Mouse (Mus musculus): ENCODE measurements around the gene Ccl2. TPM values are rescaled to one million over a fixed set of nuclear protein-coding genes. Genes with fewer than 3 reads are reported as not detected.

Gene Ccl2
- 0.72 and 0.76 TPM in 2 replicates for polyA plus RNA-seq (2015; fragmentation: Nextera tagmentation; extraction: Ambion mirVana)

DNA sequence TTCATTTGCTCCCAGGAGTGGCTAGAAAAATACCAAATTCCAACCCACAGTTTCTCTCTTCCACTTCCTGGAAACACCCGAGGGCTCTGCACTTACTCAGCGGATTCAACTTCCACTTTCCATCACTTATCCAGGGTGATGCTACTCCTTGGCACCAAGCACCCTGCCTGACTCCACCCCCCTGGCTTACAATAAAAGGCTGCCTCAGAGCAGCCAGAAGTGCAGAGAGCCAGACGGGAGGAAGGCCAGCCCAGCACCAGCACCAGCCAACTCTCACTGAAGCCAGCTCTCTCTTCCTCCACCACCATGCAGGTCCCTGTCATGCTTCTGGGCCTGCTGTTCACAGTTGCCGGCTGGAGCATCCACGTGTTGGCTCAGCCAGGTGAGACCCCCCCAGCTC lies at the start of gene Ccl2:
Gene Ccl2 (plus strand): TSS at position 216 of the 400 bp plus-strand sequence.
- ATAC-seq = 0 out of 2 replicates have a peak, but pooled peaks have one; percentile 41
- Histone ChIP-seq H3K36me3 (ENCODE audit: poor library complexity, severe bottlenecking) (no peaks in the 10 kb centered on the region), H3K27ac (no peak within 1 kb of the TSS), H3K4me2 (no peak within 1 kb of the TSS), H3K4me3 (no peak within 1 kb of the TSS), H3K4me1 (peaks cover 7% of the 10 kb centered on the region; the same call in 1 of the 2 replicates), H3K27me3 (no peaks in the 10 kb centered on the region), H3K9me3 (replicated peaks) (no peaks in the 10 kb centered on the region), H3K9ac (no peak within 1 kb of the TSS)
- 35% methylated on average over 5 of the region's 5 CpGs for WGBS

DNA sequence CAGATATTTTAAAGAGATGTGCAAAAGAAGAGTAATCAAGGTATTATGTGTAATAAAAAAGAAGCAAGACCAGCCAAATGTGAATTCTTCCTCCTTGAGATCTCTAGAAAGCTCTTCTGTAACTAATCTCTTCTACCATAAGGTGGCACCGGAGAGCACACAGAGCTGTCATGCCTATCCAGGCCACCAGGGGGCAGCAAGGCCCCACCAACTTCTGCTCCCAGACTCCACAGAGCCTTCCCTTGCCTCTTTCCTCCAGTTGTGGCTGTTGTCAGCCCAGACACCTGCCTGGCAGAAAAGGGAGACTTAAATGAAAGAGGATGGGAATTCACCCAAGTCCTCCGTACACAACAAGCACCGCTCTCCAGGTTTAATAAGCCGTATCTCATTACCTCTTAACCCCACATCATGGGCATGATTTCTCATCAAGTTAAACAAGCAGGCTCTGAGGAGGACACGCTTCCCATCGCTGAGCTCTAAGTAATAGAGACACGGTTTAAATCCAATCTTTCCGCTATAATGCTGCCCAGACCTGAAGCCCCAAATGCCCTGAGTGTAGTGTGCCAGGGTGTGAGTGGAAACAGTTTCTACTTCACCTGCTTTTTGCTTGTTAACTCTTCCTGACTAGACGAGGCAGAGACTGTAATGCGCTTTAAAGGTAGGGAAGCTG lies 39.1 kb upstream of the Ccl2 start:
- WGBS = 69% methylated on average over 10 of the region's 10 CpGs

DNA sequence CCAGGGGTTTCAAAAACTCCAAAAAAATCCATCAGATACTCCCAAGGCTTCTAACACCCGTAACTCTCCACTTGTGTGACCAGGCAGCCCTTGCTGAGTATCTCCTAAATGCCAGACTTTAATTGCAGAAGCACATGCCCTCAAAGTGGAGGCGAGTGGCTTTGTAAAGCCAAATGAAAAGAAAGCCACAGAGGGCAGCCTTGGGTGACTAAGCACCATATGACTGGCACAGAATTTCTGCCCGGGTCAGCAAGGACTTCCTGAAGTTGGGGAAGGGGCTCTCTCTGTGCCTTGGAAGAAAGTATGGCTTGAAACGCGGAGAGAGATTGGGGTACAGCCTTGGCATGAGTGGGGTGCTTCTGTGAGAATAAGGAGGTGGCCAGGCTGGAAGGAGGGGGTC lies 38.3 kb upstream of the Ccl2 start:
- no peaks in the 10 kb centered on the region for H3K36me3 ChIP-seq (ENCODE audit: poor library complexity, severe bottlenecking)
- no peak overlapping the region for H3K9ac ChIP-seq
- 89% methylated on average over 5 of the region's 5 CpGs for WGBS
- no peaks in the 10 kb centered on the region for H3K27me3 ChIP-seq
- H3K27ac ChIP-seq = no peak overlapping the region
- no peak for ATAC-seq
- H3K4me3 ChIP-seq = no peak overlapping the region
- H3K9me3 ChIP-seq (replicated peaks) = no peaks in the 10 kb centered on the region
- H3K4me2 ChIP-seq = no peak overlapping the region
- no peaks in the 10 kb centered on the region for H3K4me1 ChIP-seq

More for the DNA sequence above, 39.1 kb upstream of the Ccl2 start:
- no peaks in the 10 kb centered on the region for H3K36me3 ChIP-seq (ENCODE audit: poor library complexity, severe bottlenecking)
- 0 out of 2 replicates have a peak, but pooled peaks have one; percentile 36 for ATAC-seq
- no peaks in the 10 kb centered on the region for H3K9me3 ChIP-seq (replicated peaks)
- no peak overlapping the region for H3K27ac ChIP-seq
- H3K27me3 ChIP-seq = no peaks in the 10 kb centered on the region
- no peaks in the 10 kb centered on the region for H3K4me1 ChIP-seq
- H3K4me3 ChIP-seq = no peak overlapping the region
- no peak overlapping the region for H3K9ac ChIP-seq
- H3K4me2 ChIP-seq = no peak overlapping the region

DNA sequence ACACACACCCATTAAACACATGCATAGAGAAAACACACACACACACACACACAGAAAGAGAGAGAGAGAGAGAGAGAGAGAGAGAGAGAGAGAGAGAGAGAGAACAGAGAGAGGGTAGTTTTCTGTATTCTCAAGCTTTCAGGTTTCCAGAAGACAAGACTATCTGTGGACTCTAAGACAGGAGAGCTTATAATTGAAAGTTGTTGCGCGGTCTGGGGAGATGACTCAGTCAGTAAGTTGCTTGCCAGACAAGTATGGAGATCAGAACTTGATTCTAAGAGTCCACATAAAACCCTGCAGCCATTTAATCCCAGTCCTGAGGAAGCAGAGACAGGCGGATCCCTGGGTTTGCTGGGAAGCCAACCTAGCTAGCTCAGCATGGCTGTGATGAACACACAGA lies 36.7 kb upstream of the Ccl2 start:
- Histone ChIP-seq H3K9me3 (replicated peaks) (no peaks in the 10 kb centered on the region), H3K4me1 (no peaks in the 10 kb centered on the region), H3K36me3 (ENCODE audit: poor library complexity, severe bottlenecking) (no peaks in the 10 kb centered on the region), H3K9ac (no peak overlapping the region), H3K27me3 (no peaks in the 10 kb centered on the region), H3K4me2 (no peak overlapping the region), H3K4me3 (no peak overlapping the region), H3K27ac (no peak overlapping the region)
- WGBS = 94% methylated on average over 3 of the region's 3 CpGs
- ATAC-seq = no peak

DNA sequence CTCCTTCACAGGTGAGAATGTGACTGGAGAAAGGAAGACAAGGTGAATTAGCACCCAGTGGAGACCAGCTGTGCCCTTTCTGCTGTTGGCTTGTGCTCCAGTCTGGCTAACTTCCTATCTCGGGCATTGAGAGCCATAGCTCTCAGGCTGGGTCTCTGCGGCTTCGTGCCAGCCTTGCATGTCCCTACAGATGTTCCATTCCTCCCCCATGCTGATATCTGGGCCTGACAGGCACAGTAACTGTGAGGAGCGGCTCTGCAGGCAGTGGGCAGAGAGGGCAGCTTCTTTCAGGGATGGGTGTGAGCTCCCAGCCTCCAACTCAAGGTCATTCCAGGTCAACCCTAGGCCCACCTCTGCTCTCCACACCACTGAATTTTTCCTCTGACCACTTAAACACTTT lies 35.9 kb upstream of the Ccl2 start:
- no peaks in the 10 kb centered on the region for H3K4me1 ChIP-seq
- H3K27me3 ChIP-seq = no peaks in the 10 kb centered on the region
- H3K9me3 ChIP-seq (replicated peaks) = no peaks in the 10 kb centered on the region
- no peak overlapping the region for H3K9ac ChIP-seq
- H3K27ac ChIP-seq = no peak overlapping the region
- no peak overlapping the region for H3K4me3 ChIP-seq
- 86% methylated on average over 4 of the region's 4 CpGs for WGBS
- H3K4me2 ChIP-seq = no peak overlapping the region
- no peaks in the 10 kb centered on the region for H3K36me3 ChIP-seq (ENCODE audit: poor library complexity, severe bottlenecking)
- no peak for ATAC-seq

DNA sequence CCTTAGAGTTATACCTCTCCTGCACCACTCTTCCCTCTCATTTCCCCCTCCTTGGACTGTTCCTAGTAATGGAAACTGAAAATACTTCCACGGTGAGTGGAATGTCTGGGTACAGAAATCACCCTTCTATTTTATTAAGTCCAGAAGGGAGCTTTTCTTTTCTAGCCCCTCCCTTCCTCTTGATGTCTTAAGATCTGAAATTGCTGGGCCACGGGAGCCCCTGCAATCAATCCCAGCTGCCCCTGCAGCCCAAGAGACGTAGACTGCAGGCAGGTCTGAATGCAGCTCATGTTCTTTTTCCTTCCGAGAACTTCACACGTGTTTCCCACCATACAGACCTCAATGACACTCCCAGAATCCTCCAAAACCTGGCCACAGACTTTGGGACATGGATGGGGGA lies 34.8 kb upstream of the Ccl2 start:
- 62% methylated on average over 5 of the region's 5 CpGs for WGBS
- Histone ChIP-seq H3K4me1 (no peaks in the 10 kb centered on the region), H3K27me3 (no peaks in the 10 kb centered on the region), H3K4me2 (no peak overlapping the region), H3K4me3 (no peak overlapping the region), H3K36me3 (ENCODE audit: poor library complexity, severe bottlenecking) (no peaks in the 10 kb centered on the region), H3K9ac (no peak overlapping the region), H3K27ac (no peak overlapping the region), H3K9me3 (replicated peaks) (no peaks in the 10 kb centered on the region)
- ATAC-seq = no peak

DNA sequence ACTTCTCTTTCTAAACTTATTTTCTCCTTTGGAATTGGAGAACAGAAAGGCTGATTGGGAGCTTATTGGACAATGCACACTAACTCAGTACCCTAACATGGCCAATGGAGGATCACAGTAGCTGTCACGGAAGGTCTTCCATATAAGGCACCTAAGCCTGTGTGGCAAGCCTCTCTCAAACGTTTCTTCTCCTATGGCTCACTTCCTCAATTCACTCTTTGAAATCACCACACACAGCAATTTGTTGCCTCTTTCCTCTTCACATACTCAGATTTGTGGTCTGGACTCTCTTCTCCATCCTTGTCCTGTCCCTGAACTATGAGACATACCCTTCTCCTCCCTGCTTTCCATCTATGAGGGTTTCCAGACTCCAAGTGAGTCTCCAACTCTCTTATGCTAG lies 30.6 kb upstream of the Ccl2 start:
- H3K27me3 ChIP-seq = no peaks in the 10 kb centered on the region
- no peak overlapping the region for H3K9ac ChIP-seq
- H3K4me3 ChIP-seq = no peak overlapping the region
- ATAC-seq = no peak
- no peaks in the 10 kb centered on the region for H3K9me3 ChIP-seq (replicated peaks)
- no peaks in the 10 kb centered on the region for H3K36me3 ChIP-seq (ENCODE audit: poor library complexity, severe bottlenecking)
- H3K27ac ChIP-seq = no peak overlapping the region
- H3K4me1 ChIP-seq = peaks cover 9% of the 10 kb centered on the region; the same call in 1 of the 2 replicates
- WGBS = 87% methylated on average over 2 of the region's 2 CpGs
- H3K4me2 ChIP-seq = no peak overlapping the region

DNA sequence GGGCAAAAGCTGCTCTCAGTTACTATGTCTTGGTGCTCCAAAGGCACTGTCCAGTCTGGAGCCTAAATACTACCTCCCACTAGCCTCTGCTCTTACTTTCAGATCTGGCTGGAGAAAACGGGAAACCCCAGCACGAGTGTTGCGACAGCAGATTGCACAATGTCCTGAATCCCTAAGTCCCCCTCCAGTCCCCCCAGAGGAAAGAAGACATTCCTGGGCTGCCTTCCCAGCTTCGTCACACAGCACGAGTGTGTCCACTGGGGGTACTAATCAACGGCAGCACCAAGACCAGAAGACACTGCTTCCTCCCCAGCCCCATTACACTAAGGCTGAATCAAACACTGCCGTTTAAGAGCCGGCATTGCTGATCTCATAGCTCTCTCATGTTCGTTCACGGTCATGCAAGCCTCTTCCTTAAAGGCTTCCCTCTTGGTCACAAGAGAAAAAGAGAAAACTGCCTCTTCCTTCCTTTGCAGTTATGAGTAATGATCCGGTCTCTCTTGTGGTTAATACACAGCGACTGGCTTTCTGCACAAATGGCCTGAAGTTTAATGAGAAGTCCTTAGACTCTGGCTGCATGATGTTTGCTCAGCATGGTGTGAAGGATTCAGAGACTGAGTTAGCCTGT lies 28.5 kb upstream of the Ccl2 start:
- Histone ChIP-seq H3K27me3 (no peaks in the 10 kb centered on the region), H3K9me3 (replicated peaks) (no peaks in the 10 kb centered on the region), H3K27ac (no peak overlapping the region), H3K4me3 (no peak overlapping the region), H3K9ac (no peak overlapping the region), H3K36me3 (ENCODE audit: poor library complexity, severe bottlenecking) (no peaks in the 10 kb centered on the region), H3K4me2 (no peak overlapping the region), H3K4me1 (peaks cover 9% of the 10 kb centered on the region; the same call in 1 of the 2 replicates)
- no peak for ATAC-seq
- WGBS = 60% methylated on average over 12 of the region's 12 CpGs

DNA sequence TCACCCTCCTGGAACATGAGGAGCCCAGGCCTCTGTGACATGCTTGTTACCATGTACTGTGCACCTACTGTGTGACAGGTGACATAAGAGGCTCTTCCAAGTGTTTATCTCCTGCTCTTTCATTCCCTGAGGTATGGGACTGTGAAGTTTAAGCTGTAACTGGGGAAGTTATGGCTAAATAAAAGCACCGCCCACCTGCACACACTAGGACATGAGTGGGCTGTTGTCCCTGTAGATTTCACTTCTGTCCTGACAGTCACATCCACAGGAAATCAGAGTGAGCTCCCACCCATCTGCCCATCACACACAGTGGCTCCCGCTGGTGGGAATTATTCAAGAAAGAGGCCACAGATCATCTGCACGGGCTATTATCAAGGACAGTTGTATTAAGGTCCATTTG lies 25.3 kb upstream of the Ccl2 start:
- no peak overlapping the region for H3K27ac ChIP-seq
- no peaks in the 10 kb centered on the region for H3K27me3 ChIP-seq
- ATAC-seq = no peak
- no peaks in the 10 kb centered on the region for H3K9me3 ChIP-seq (replicated peaks)
- no peak overlapping the region for H3K4me3 ChIP-seq
- 85% methylated on average over 3 of the region's 3 CpGs for WGBS
- no peak overlapping the region for H3K4me2 ChIP-seq
- H3K36me3 ChIP-seq (ENCODE audit: poor library complexity, severe bottlenecking) = no peaks in the 10 kb centered on the region
- peaks cover 9% of the 10 kb centered on the region; the same call in 1 of the 2 replicates for H3K4me1 ChIP-seq
- H3K9ac ChIP-seq = no peak overlapping the region

DNA sequence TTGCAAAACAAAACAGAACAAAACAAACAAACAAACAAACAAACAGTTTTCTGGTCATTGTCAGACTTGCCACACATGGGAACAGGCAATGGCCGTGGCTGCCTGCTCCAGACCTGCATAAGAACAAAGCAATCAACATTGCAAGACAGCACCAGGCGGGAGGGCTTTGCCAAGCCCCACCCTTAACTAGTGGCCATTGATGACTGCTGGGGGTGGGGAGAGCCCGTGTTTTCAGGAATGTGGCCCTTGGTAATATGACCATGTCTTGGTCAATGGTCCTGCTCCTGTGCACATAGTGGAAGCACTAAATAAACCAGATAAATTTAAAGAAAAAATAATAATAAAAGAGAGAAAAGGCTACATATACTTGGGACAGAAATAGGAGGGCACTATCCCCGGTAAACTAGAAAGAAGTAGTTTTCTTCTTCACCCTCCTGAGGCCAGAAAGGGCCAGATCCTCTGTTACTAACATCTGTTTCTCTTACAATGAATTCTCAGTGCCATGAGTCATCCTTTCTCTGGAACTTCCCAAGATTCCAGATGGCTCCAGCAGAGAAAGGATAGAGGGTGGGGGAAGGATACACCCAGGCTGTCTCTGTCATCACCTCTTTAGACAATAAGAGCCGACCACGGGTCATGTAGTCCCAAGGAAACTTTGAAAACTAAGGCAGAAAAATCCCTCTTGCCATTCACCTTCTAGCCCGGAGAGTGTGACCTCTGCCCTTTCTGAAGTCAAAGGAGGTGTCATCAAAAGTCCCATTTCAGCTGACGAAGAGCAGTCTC lies 23.8 kb upstream of the Ccl2 start:
- Histone ChIP-seq H3K9ac (no peak overlapping the region), H3K9me3 (replicated peaks) (no peaks in the 10 kb centered on the region), H3K4me3 (no peak overlapping the region), H3K27ac (no peak overlapping the region), H3K4me2 (no peak overlapping the region), H3K36me3 (ENCODE audit: poor library complexity, severe bottlenecking) (no peaks in the 10 kb centered on the region), H3K4me1 (peaks cover 8% of the 10 kb centered on the region; the same call in 1 of the 2 replicates), H3K27me3 (no peaks in the 10 kb centered on the region)
- 72% methylated on average over 8 of the region's 8 CpGs for WGBS
- ATAC-seq = no peak

DNA sequence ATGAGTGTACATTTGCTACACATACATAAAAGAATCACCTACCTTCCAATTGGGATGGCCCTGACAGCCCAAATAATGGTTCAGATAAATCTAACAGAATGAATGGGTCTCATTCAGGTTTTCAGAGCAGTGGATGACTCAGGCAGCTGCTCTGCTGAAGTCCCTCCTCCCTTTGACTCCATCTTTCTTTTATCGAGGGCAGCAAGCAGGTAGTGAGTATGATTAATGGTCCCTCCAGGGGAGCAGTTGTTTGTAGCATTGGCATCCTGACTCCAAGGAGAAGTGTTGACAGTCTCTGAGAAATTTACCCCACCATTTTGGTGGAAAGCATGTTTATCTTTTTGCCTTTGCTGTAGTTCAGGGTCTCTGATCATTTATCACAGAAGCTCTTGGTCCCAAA lies 21.6 kb upstream of the Ccl2 start:
- no peak overlapping the region for H3K4me3 ChIP-seq
- H3K36me3 ChIP-seq (ENCODE audit: poor library complexity, severe bottlenecking) = no peaks in the 10 kb centered on the region
- H3K9me3 ChIP-seq (replicated peaks) = no peaks in the 10 kb centered on the region
- no peak overlapping the region for H3K4me2 ChIP-seq
- no peak for ATAC-seq
- no peaks in the 10 kb centered on the region for H3K4me1 ChIP-seq
- no peaks in the 10 kb centered on the region for H3K27me3 ChIP-seq
- no peak overlapping the region for H3K9ac ChIP-seq
- no peak overlapping the region for H3K27ac ChIP-seq
- 95% methylated on average over 1 of the region's 1 CpGs for WGBS

DNA sequence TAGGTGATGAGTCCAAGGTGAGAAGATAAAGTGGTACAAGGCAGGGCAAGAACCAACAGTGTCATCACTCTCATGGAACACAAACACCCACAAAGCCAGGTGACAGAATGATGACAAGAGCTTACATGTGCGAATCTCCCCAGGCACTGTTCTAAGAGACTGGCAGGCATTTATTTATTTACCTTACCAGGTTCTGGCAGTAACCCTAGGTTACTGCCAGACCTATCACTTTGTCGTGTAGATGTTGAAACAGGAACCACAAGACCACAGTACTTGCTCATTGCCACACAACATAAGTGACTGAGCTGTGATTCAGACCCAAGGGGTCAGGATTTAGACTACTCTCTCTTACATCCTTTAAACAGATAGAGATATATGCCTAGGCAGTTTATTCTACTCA lies 20.3 kb upstream of the Ccl2 start:
- H3K27me3 ChIP-seq = no peaks in the 10 kb centered on the region
- WGBS = 76% methylated on average over 2 of the region's 2 CpGs
- no peak overlapping the region for H3K4me2 ChIP-seq
- no peak for ATAC-seq
- H3K9ac ChIP-seq = no peak overlapping the region
- no peak overlapping the region for H3K4me3 ChIP-seq
- H3K27ac ChIP-seq = no peak overlapping the region
- no peaks in the 10 kb centered on the region for H3K36me3 ChIP-seq (ENCODE audit: poor library complexity, severe bottlenecking)
- no peaks in the 10 kb centered on the region for H3K4me1 ChIP-seq
- H3K9me3 ChIP-seq (replicated peaks) = no peaks in the 10 kb centered on the region

Measured in forebrain, embryonic 13.5 days (tissue).